Mouse (Mus musculus) NIH3T3 (cell line): ENCODE results near the gene Sim2.

Experiments
- DNase-seq: peaks from one replicate; pipeline ENCODE4 v3.0.0-alpha.2; 2012; ENCODE audit warnings: low read depth

Gene Sim2

DNA sequence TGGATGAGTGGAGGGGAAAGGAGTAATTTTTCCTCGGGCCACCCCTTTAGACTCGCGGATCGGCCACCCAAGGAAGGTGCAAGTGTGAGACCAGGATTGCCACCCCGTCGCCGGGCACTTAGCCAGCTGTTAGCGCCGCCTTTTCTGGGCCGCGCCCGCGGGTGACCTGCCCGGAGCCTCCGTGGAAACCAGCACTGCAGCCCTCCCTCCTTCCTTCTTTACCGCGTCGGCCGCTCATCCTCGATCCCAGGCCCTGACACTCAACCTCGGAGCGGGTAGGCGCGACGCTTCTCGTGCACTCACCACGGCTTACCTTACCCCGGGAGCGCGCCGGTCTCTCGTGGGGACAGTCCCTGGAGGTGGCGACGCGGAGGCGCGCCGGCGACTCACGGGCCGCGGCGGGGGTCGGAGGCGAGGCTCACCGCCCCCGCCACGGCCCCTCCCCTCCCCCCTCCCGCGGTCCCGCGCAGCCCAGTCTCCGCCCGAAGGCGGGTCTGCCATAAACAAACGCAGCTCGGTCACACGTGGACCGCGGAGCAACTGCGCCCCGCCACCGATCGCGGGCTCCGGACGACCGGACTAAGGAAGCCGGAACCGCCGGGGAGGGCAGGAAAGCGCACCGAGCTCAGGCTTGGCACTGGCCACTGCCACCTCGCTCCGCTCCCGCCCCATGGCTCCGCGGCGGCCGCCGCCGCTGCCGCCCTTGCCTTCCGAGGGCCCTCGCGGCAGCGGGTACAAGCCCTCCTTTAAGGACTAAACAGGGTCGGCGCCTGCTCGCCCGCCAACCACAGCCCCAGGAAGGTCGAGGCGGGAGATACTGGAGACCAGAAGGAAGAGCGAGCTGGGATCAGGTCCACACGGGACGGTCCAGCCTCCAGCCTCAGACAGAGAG is at the start of gene Sim2:
Gene Sim2 (plus strand): TSS at position 221 of the 892 bp plus-strand sequence.
- DNase-seq, result no peak

DNA sequence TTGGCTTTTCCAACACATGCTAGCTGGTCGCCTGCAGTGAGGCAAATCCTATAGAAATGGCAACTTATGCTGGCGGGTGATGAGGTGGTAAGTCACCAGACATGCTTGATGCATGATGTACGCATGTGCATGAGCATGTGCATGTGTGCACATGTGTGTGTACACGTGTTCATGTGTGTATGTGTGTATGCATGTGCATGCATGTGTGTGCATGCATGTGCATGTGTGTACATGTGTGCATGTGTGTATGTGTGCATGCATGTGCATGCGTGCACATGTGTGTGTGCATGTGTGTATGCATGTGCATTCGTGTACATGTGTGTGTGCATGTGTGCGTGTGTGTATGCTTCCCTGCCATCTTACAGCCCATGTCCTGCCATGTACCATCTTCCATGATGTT is 47.5 kb upstream of the Sim2 start:
- DNase-seq, result no peak

DNA sequence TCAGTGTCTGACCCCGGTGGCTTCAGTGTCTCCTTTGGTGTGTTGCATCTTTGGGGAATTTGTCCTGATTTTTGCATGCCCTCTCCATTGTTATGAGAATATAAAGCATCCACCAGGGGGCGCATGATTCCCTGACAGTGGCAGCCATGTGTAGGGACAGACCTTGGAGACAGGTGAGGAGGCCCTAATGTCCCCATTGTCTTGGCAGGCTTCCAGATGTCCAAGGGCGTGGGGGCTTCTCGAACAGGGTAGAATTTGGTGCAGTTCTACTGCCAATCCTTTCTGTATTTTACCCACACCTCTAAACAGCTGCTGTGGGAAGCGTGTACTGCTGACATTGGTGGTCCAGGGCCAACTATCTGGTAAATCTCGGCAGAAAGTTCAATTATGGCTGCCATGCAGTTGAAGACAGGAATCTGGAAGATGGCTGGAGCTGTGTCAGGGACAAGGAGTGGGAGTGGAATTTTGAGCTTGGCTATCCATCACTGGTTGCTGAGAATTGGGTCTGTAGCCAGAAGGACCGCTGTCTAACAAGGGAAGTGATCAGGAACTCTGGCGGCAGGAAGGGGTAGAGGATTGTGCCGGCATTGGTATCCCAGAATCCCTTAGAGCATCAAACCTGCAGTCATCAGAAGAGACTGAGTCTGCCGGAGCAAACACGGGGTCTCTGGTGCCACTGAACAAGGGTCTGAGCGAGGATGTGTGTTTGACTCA is 46.3 kb upstream of the Sim2 start:
- peak; percentile 74 for DNase-seq

GRCm38 (mm10) chr16:94038986-94039341 is 45.8 kb upstream of the Sim2 start:
- DNase-seq, result no peak

DNA sequence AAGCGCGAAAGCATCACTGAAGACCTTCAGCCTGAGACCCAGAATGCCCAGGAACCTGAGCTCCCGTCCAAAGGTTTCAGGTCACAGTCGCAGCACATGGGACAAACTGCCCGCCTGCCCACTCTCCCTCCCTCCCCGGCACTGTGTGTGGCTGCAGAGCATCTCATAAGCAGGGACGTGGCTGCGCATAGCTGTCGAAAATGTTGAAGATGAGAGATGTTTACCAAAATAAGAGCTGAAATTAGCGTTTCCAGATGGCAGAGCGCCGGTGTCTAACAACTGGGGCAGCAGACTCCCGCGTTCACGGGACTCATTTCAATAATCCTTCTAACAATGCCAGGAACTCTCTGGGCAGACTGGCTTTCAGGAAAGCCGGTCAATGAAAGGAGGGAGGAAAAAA is 44.2 kb upstream of the Sim2 start:
- no peak for DNase-seq

- DNase-seq, result no peak
These were observed 43.5 kb upstream of the Sim2 start for GRCm38 (mm10) chr16:94041065-94041712.

GRCm38 (mm10) chr16:94043797-94044196 is 40.9 kb upstream of the Sim2 start:
- no peak for DNase-seq

DNA sequence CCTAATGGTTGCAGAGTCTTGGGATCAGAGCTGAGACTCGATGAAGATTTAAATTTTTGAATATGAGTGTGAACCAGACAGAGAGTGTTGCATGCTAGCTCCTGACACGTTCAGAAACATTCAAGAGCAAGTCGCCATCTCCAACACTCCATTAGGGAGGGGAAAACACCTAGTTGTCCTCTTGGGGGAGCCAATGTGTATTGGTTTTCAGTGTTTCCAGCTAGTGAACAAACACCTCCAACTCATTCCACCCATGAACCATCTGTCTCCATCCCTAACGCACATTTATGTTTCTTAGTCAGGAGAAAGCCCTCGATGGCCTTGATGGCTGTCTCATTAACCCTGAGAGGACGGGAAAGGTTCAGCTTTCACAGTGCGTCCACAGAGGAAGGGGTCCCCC is 39.7 kb upstream of the Sim2 start:
- DNase-seq, result peak; percentile 5

DNA sequence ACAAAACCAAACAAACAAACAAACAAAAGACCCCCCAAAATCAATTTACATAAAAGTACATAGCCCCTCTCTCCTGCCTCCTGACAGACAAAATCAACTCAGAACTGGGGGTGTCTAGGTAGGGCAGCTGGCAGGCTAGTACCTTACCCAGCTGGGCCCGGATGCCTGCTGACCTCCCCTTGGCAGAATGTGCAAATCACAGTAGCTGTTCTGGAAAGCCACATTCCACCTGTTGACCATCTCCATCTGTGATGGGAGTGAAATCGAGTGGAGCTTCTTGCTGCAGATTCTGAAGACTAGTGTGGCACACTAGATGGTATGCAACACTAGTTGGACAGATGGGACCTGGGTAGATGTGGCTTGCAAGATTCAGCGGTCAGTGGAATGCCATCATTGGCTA is 34.4 kb upstream of the Sim2 start:
- no peak for DNase-seq

DNA sequence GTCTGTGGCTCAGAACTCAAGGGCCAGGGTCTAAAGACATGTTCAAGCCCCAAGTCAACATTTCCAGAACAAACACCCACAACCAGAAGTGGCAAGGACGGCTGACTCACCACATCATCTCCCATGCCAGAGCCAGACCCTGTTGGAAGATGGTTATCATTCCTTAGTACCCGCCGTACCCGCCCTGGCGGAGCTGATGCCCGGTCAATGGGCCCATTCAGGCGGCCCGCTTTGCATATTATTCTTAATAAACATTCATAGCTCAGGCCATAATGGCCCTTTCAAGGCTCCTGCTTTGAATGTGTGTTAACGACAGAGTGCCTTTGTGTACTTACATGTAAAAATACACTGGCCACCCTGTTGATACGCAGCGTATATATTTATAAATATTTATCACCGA is 29.6 kb upstream of the Sim2 start:
- DNase-seq, result no peak

- no peak for DNase-seq
These were observed 29.2 kb upstream of the Sim2 start for GRCm38 (mm10) chr16:94055576-94055975.

GRCm38 (mm10) chr16:94059820-94060219 is 24.9 kb upstream of the Sim2 start:
- no peak for DNase-seq

GRCm38 (mm10) chr16:94064211-94064610 is 20.5 kb upstream of the Sim2 start:
- no peak for DNase-seq

- DNase-seq, result no peak
These were observed 18.7 kb upstream of the Sim2 start for GRCm38 (mm10) chr16:94065728-94066674.

DNA sequence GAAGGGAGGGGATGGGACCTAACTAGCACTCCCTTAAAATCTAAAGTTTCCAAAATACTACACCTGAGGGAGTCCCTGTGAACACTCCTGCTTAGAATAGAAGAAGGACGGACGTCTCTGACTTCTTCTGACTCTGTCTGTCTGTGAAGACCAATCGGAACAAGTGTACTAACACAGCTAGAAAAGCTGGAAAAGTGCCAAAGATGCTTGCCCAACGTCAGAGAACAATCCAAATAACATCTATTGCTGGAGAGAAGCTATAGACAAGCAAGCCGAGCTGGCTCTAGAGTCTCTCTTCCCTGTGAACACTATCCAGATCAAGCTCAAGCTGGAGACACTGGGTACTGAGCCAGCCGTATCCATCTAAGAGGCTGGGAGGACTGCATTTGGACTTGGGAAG is 18.0 kb upstream of the Sim2 start:
- peak; percentile 52 for DNase-seq

- peak; percentile 28 for DNase-seq
These were observed 17.5 kb upstream of the Sim2 start for GRCm38 (mm10) chr16:94067280-94067679.

DNA sequence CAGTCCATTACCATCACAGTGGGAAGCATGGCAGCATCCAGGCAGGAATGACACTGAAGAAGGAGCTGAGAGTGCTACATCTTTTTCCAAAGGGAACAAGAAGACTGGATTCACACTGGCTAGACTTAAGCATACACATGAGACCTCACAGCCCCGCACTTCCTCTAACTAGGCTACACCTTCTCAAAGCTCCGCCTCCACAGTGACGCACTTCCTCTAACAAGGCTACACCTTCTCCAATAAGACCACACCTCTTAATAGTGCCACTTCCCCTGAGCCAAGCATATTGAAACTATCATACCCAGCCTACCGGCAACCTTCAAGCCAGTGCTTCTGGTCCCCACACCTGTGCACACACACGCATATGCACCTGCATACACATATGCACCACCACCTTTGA is 15.7 kb upstream of the Sim2 start:
- no peak for DNase-seq

DNA sequence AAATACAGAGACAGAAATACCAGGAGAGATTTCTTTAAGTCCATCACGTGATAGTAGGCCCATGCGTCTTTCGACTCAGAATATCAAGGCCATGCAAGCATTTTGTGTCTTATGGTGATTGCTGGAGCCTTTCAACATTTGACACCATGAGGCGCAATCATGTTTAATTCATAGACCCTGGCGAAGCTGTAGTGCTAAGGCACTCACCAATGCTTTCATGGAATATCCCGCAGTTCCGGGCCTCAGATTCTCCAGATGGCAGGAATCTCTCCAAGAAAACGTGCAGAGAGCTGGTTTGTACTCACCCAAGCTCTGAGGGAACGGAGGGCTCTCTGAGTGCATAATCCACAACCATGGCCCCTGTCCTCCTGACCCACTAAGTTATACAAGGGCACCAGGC is 13.8 kb upstream of the Sim2 start:
- DNase-seq, result no peak

- no peak for DNase-seq
These were observed 13.3 kb upstream of the Sim2 start for GRCm38 (mm10) chr16:94071468-94071867.

DNA sequence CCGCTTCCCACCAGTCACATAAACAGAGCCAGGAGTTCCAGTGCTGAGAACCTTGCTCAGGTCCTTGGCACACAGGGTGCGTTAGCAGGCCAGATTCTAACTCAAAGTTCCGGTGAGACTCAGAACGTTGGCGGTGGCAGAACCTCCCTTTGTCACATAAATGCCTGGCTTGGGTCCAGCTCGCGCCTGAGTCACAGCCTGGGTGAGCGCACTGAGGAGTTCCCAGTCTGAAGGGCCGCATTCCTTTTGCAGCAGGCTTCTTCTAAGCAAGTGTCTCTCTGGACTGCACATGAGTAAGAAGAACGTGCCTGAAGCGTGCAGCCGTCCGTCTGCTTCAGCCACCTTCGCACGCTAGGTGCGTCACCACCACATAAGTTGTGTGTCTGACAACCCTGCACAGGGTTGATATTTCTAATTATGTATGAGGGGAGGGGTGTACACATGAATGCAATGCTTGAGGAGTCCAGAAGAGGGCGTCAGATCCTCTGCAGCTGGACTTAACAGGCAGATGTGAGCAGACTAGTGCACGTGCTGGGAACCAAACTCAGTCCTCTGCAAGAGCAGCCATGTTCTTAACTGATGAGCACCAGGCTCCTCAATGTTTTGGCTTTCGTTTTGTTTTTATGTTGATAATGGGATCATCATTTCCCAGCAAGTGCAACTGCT is 9.2 kb upstream of the Sim2 start:
- DNase-seq, result peak; percentile 10
